Mouse (Mus musculus) G1E (cell line): ENCODE measurements around the gene Aspa. TPM values are rescaled to one million over a fixed set of nuclear protein-coding genes. Genes with fewer than 3 reads are reported as not detected.

Experiments used
- ATAC-seq: 2 replicates; pipeline ENCODE4 v1.8.0; 2016; ENCODE audit warnings: mild to moderate bottlenecking; ENCODE audit not compliant: insufficient number of reproducible peaks, poor library complexity, low FRiP score, severe bottlenecking; ENCODE audit errors: extremely low read depth
- DNase-seq: peaks from one replicate; pipeline ENCODE4 v3.0.0; 2012; ENCODE audit warnings: low spot score
- H3K27me3 ChIP-seq: 2 replicates; pipeline ENCODE4 v1.6.1; 2012; ENCODE audit warnings: mild to moderate bottlenecking, low read length, inconsistent platforms; ENCODE audit not compliant: insufficient read depth
- H3K36me3 ChIP-seq: replicated peaks from 2 replicates; pipeline ENCODE3; 2012; ENCODE audit warnings: mild to moderate bottlenecking, inconsistent platforms
- H3K4me1 ChIP-seq: 2 replicates; pipeline ENCODE4 v1.6.1; 2012; ENCODE audit warnings: low read depth, low read length, inconsistent platforms, mixed read lengths; ENCODE audit not compliant: insufficient read depth
- H3K4me3 ChIP-seq: 2 replicates; pipeline ENCODE4 v1.5.1; 2012; ENCODE audit warnings: low read depth, mild to moderate bottlenecking, inconsistent platforms, low read length, moderate library complexity, mixed read lengths
- H3K9me3 ChIP-seq: replicated peaks from 2 replicates; pipeline ENCODE4 v1.6.1; 2012; ENCODE audit warnings: inconsistent platforms
- CTCF ChIP-seq: IDR thresholded peaks from 2 replicates; pipeline ENCODE4 v1.5.1; 2012; ENCODE audit warnings: low read depth, low read length, inconsistent platforms, mixed read lengths
- GATA1 ChIP-seq: IDR thresholded peaks from 2 replicates; pipeline ENCODE4 v1.6.1; 2012; ENCODE audit warnings: borderline replicate concordance, low read length, inconsistent platforms, mixed read lengths
- GATA2 ChIP-seq: IDR thresholded peaks from 2 replicates; pipeline ENCODE4 v1.6.1; 2012; ENCODE audit warnings: low read depth, low read length, inconsistent platforms, borderline replicate concordance
- POLR2AphosphoS5 ChIP-seq: IDR thresholded peaks from 2 replicates; pipeline ENCODE4 v1.6.1; 2012; ENCODE audit warnings: low read depth, low read length, inconsistent platforms; ENCODE audit not compliant: insufficient replicate concordance
- TAL1 ChIP-seq: conservative IDR thresholded peaks from 2 replicates; pipeline ENCODE4 v1.6.1; 2012; ENCODE audit warnings: low read depth, low read length, inconsistent platforms, mixed read lengths
- polyA plus RNA-seq: library from polyadenylated mRNA; stranded (reverse); fragments of >175 nt; gene quantifications from 2 replicates; pipeline ENCODE4 v1.2.3, GENCODE M21; 2012
- total RNA-seq, 2 experiments: library from RNA; stranded (forward) in 1 of 2; stranded (reverse) in 1 of 2; fragments of 200-1000 nt in 1 of 2; fragments of >200 nt in 1 of 2; fragmentation: Nextera tagmentation in 1 of 2; gene quantifications; 2 replicates each; pipeline ENCODE4 v1.2.3; 2014 to 2017

Gene Aspa
- total RNA-seq (2014; fragmentation: Nextera tagmentation) (not detected in 2 replicates), total RNA-seq (2017) (under 0.01 and 0.22 TPM in 2 replicates), polyA plus RNA-seq (not detected in 2 replicates)

- no peak for ATAC-seq
- H3K36me3 ChIP-seq: no peaks in the 10 kb centered on the region
- H3K9me3 ChIP-seq: no peaks in the 10 kb centered on the region
- TF ChIP-seq CTCF: no peak
- no peak for TF ChIP-seq POLR2AphosphoS5
- no peak for TF ChIP-seq GATA1
- TF ChIP-seq TAL1: no peak
- TF ChIP-seq GATA2: no peak
- H3K27me3 ChIP-seq: peaks cover 9% of the 10 kb centered on the region; the same call in 1 of the 2 replicates
- no peak for DNase-seq
- no peak within 1 kb of the TSS for H3K4me3 ChIP-seq
- no peaks in the 10 kb centered on the region for H3K4me1 ChIP-seq
Observed at GRCm38 (mm10) chr11:73329442-73329841, at the start of gene Aspa, which contains the start of the genes Gm49340 and Spata22. Gene Aspa, minus strand, starts transcription at chr11:73329596. Gene Gm49340, plus strand, starts transcription at chr11:73329741. Gene Spata22, plus strand, starts transcription at chr11:73329741.

GRCm38 (mm10) chr11:73370946-73371345, 41.5 kb upstream of the Aspa start, which contains the start of gene Olfr376:
Gene Olfr376, plus strand, starts transcription at chr11:73371246.
- H3K27me3 ChIP-seq: no peaks in the 10 kb centered on the region
- TF ChIP-seq GATA1 (no peak), POLR2AphosphoS5 (no peak), GATA2 (no peak), TAL1 (no peak), CTCF (no peak)

GRCm38 (mm10) chr11:73350483-73350882, 21.1 kb upstream of the Aspa start, which contains the start of gene Olfr20:
Gene Olfr20, plus strand, starts transcription at chr11:73350783.
- DNase-seq: no peak
- no peak for TF ChIP-seq POLR2AphosphoS5
- TF ChIP-seq GATA1: no peak
- TF ChIP-seq TAL1: no peak
- TF ChIP-seq GATA2: no peak
- TF ChIP-seq CTCF: no peak
- H3K4me3 ChIP-seq: no peak within 1 kb of the TSS
- H3K27me3 ChIP-seq: no peaks in the 10 kb centered on the region
- no peaks in the 10 kb centered on the region for H3K9me3 ChIP-seq
- H3K36me3 ChIP-seq: no peaks in the 10 kb centered on the region
- ATAC-seq: no peak
- H3K4me1 ChIP-seq: no peaks in the 10 kb centered on the region

More at GRCm38 (mm10) chr11:73370946-73371345, 41.5 kb upstream of the Aspa start, which contains the start of gene Olfr376:
- no peak for DNase-seq
- ATAC-seq: no peak
- Histone ChIP-seq H3K4me3 (no peak within 1 kb of the TSS), H3K9me3 (no peaks in the 10 kb centered on the region), H3K36me3 (no peaks in the 10 kb centered on the region), H3K4me1 (no peaks in the 10 kb centered on the region)

- Histone ChIP-seq H3K36me3 (no peaks in the 10 kb centered on the region), H3K9me3 (no peaks in the 10 kb centered on the region), H3K27me3 (no peaks in the 10 kb centered on the region), H3K4me3 (no peak overlapping the region), H3K4me1 (no peaks in the 10 kb centered on the region)
- no peak for DNase-seq
- TF ChIP-seq GATA2 (no peak), GATA1 (no peak), POLR2AphosphoS5 (no peak), TAL1 (no peak)
- no peak for ATAC-seq
Observed at GRCm38 (mm10) chr11:73336919-73337318, 7.5 kb upstream of the Aspa start.

GRCm38 (mm10) chr11:73333357-73333756, 4.0 kb upstream of the Aspa start:
- no peaks in the 10 kb centered on the region for H3K36me3 ChIP-seq
- H3K27me3 ChIP-seq: peaks cover 9% of the 10 kb centered on the region; the same call in 1 of the 2 replicates
- no peak for TF ChIP-seq GATA1
- no peak for TF ChIP-seq GATA2
- TF ChIP-seq POLR2AphosphoS5: no peak
- no peak for TF ChIP-seq TAL1
- no peak for TF ChIP-seq CTCF
- no peaks in the 10 kb centered on the region for H3K4me1 ChIP-seq
- H3K9me3 ChIP-seq: no peaks in the 10 kb centered on the region
- H3K4me3 ChIP-seq: no peak overlapping the region
- no peak for DNase-seq
- ATAC-seq: no peak

GRCm38 (mm10) chr11:73327361-73327760, 2.0 kb downstream of the Aspa start:
- Histone ChIP-seq H3K4me1 (peaks cover 4% of the 10 kb centered on the region), H3K4me3 (no peak overlapping the region), H3K9me3 (no peaks in the 10 kb centered on the region), H3K36me3 (no peaks in the 10 kb centered on the region), H3K27me3 (peaks cover 9% of the 10 kb centered on the region; the same call in 1 of the 2 replicates)
- ATAC-seq (no peak), DNase-seq (no peak)
- no peak for TF ChIP-seq CTCF
- no peak for TF ChIP-seq TAL1
- TF ChIP-seq GATA1: no peak
- no peak for TF ChIP-seq GATA2
- TF ChIP-seq POLR2AphosphoS5: no peak
